Mouse (Mus musculus) megakaryocyte-erythroid progenitor cell, adult 5-6 weeks (primary cell): ENCODE measurements around the gene Psmb3. TPM values are rescaled to one million over a fixed set of nuclear protein-coding genes. Genes with fewer than 3 reads are reported as not detected.
A peak's percentile ranks its signal among the peaks of the same experiment; 100 is the strongest.
"Not testable (repeated sequence)": the region's sequence is repeated elsewhere in the genome, so short reads cannot be mapped to it uniquely, and the experiment has no call there.

Experiments used
- ATAC-seq: replicated peaks from 2 replicates; pipeline ENCODE4 v1.8.0; 2016; ENCODE audit warnings: mild to moderate bottlenecking, inconsistent platforms; ENCODE audit not compliant: severe bottlenecking, poor library complexity, low FRiP score, low TSS enrichment
- total RNA-seq, 2 experiments: library from RNA; stranded (forward) in 1 of 2; stranded (reverse) in 1 of 2; fragments of 200-1000, 215-1000 nt in 1 of 2; fragments of >200 nt in 1 of 2; fragmentation: Nextera tagmentation in 1 of 2; gene quantifications; 2 replicates each; pipeline ENCODE4 v1.2.3; 2014 to 2017

Psmb3 gene
- total RNA-seq, 2 experiments from 2014 or later = 175 to 226 TPM

- ATAC-seq = no peak
These were observed 13.3 kb upstream of the Psmb3 start for GRCm38 (mm10) chr11:97689861-97690260.

GRCm38 (mm10) chr11:97694435-97694834 lies 8.8 kb upstream of the Psmb3 start:
- no peak for ATAC-seq

GRCm38 (mm10) chr11:97694921-97695711 lies 8.1 kb upstream of the Psmb3 start:
- no peak for ATAC-seq

GRCm38 (mm10) chr11:97695712-97696401 lies 7.3 kb upstream of the Psmb3 start:
- ATAC-seq = no peak

GRCm38 (mm10) chr11:97696669-97697068 lies 6.5 kb upstream of the Psmb3 start:
- no peak for ATAC-seq

GRCm38 (mm10) chr11:97697199-97697890 lies 5.9 kb upstream of the Psmb3 start:
- ATAC-seq = no peak

GRCm38 (mm10) chr11:97697891-97698529 lies 5.2 kb upstream of the Psmb3 start:
- ATAC-seq = no peak

- ATAC-seq = no peak
These were observed 4.2 kb upstream of the Psmb3 start for GRCm38 (mm10) chr11:97698741-97699611.

- no peak for ATAC-seq
These were observed 3.6 kb upstream of the Psmb3 start for GRCm38 (mm10) chr11:97699626-97700002.

- ATAC-seq = no peak
These were observed 3.0 kb upstream of the Psmb3 start, which contains the start of gene Pcgf2 for GRCm38 (mm10) chr11:97700003-97700745. Gene Pcgf2 (minus strand): TSS chr11:97700497.

GRCm38 (mm10) chr11:97700746-97701580 lies 2.2 kb upstream of the Psmb3 start:
- no peak for ATAC-seq

- ATAC-seq = no peak
These were observed 1.4 kb upstream of the Psmb3 start for GRCm38 (mm10) chr11:97701581-97702392.

GRCm38 (mm10) chr11:97702393-97702745 lies 830 bp upstream of the Psmb3 start:
- peak; percentile 22 for ATAC-seq

GRCm38 (mm10) chr11:97710067-97710466 lies 6.9 kb downstream of the Psmb3 start:
- ATAC-seq = not testable (repeated sequence)

GRCm38 (mm10) chr11:97711200-97711900 lies 8.2 kb downstream of the Psmb3 start:
- ATAC-seq = no peak

GRCm38 (mm10) chr11:97712286-97712685 lies 9.1 kb downstream of the Psmb3 start:
- ATAC-seq = no peak
